Mouse (Mus musculus) erythroblast, embryonic 14.5 days (primary cell): ENCODE results near the gene Epop.
"Not testable (repeated sequence)": the region's sequence is repeated elsewhere in the genome, so short reads cannot be mapped to it uniquely, and the experiment has no call there.

Experiments used
- GATA1 ChIP-seq: IDR thresholded peaks from 2 replicates; pipeline ENCODE4 v1.6.1; 2012; ENCODE audit warnings: low read length, inconsistent platforms, mixed read lengths
- TAL1 ChIP-seq: IDR thresholded peaks from 3 replicates; pipeline ENCODE4 v1.6.1; 2012; ENCODE audit warnings: low read length, inconsistent platforms, mixed read lengths

DNA sequence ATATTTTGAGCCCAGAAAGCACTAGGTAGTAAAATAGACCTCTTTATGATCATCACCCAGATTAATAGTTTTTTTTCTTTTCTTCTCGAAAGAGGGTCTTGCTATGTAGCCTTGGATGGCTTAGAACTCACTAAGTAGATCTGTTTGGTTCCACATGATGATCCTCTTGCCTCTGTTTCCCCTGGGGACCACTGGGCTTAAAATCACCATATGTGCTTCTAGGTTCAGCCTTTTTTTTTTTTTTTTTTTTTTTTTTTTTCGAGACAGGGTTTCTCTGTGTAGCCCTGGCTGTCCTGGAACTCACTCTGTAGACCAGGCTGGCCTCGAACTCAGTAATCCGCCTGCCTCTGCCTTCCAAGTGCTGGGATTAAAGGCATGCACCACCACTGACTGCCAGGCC is 19.0 kb upstream of the Epop start:
- not testable (repeated sequence) for TF ChIP-seq GATA1, TAL1
